Mouse (Mus musculus) erythroblast, adult 5-6 weeks (primary cell): Measurements from ENCODE around the gene Nob1. TPM values are rescaled to one million over a fixed set of nuclear protein-coding genes. Genes with fewer than 3 reads are reported as not detected.

ENCODE experiments used
- ATAC-seq: replicated peaks from 2 replicates; pipeline ENCODE4 v1.8.0; 2016; ENCODE audit warnings: moderate number of reproducible peaks, mild to moderate bottlenecking, moderate TSS enrichment, inconsistent platforms; ENCODE audit not compliant: poor library complexity, low FRiP score, severe bottlenecking
- total RNA-seq, 2 experiments: library from RNA; stranded (forward) in 1 of 2; stranded (reverse) in 1 of 2; fragments of 150-400 nt in 1 of 2; fragments of 200-764, 138-1000 nt in 1 of 2; gene quantifications; 2 replicates each; pipeline versions ENCODE4 v1.2.3 to v1.2.4; 2015 to 2017; ENCODE audit warnings: low replicate concordance in 2 of 2

The Nob1 gene
- total RNA-seq, 2 experiments from 2014 or later, result 2.0 to 6.5 TPM

DNA sequence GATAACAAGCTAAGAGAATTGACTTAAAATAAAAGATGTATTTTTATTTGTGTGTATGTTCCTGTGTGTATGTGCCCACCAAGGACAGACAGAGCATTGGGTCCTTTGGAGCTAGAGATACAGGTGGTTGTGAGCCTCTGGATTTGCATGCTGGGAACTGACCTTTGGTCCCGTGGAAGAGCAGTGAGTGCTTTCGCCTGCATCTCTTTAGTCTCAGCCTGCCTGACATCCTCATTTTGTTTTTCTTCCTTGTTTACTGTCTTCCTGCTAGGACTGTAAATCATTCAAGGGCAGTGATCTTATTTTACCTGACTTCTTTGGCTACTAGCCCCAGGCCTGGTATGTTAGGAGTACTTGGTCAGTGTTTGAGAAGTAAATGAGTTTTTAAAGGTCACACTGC, 12.9 kb upstream of the Nob1 start:
- ATAC-seq, result peak; percentile 11; the same call in 1 of the 2 replicates

GRCm38 (mm10) chr8:107436841-107437421, 12.1 kb upstream of the Nob1 start:
- ATAC-seq, result peak; percentile 84

GRCm38 (mm10) chr8:107435962-107436831, 11.3 kb upstream of the Nob1 start, which contains the start of gene Wwp2:
TSS of gene Wwp2 (plus strand) at chr8:107436365.
- peak; percentile 67 for ATAC-seq

DNA sequence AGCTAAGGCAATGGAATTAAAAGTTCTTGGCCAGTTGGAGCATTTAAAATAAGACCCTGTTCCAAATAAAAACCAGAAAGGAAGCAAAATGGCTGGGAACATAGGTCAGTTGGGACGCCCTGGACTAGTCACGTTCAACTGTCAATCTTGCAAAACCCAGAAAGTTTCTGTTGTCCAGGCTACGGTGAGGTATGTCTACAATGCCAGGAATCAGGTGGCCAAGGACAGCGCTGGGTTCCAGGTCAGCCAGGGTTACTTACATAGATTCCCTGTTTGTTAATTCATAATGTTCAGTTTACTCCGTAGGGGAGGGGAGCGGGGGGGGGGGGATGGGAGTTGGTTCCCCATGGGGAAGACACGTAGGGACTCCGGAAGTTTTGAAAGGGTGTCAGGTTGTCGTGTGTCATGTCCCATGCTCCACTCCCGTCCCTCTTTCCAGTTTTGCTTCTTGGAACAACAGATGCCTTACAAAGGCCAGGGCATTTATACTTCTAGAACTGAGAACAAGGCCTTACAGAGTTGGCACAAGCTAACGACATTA, 10.6 kb upstream of the Nob1 start:
- ATAC-seq, result no peak

- no peak for ATAC-seq
These were observed 6.0 kb upstream of the Nob1 start for GRCm38 (mm10) chr8:107430821-107431220.

GRCm38 (mm10) chr8:107425230-107425597, 363 bp upstream of the Nob1 start:
- ATAC-seq, result no peak

GRCm38 (mm10) chr8:107424176-107424575, 675 bp downstream of the Nob1 start:
- peak; percentile 26 for ATAC-seq

DNA sequence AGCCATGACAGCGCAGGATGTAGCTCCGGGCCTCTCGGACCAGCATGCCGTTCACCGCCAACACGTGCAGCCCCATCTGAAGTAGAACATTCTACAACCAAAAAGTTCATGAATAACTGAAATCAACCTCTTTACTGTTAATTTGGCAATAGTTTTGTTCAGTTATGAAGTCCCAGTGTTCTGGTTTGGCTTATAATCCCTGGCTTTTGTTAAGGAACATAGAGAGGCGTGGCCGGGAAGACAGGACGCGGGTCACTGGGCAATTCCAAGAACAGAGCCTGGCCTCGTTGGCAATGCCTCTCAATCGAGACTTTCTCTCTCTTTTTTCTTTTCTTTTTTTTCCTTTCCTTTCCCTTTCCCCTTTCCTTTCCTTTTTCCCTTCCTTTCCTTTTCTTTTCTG, 7.8 kb downstream of the Nob1 start:
- ATAC-seq, result no peak

- no peak for ATAC-seq
These were observed 11.0 kb downstream of the Nob1 start for GRCm38 (mm10) chr8:107413881-107414280.

GRCm38 (mm10) chr8:107412552-107412951, 12.3 kb downstream of the Nob1 start:
- no peak for ATAC-seq

DNA sequence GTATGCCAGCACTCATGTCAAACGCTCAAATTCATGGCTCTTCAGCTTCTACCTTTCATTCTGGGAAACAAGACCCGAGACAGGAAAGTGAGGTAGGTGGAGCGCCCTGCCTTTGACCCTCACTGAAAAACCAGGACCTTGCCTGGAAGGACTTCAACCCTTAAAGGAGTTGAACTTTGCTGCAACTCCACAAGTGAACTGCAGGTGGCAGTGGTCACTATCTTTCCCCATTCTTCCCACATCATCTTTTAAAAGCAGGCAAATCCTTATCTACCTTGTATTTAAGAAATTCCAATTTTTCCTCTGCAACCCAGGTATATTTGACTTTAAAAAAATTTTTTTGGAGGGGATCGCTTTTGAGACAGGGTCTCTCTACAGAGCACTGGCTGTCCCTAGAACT, 13.5 kb downstream of the Nob1 start:
- ATAC-seq, result peak; percentile 86

DNA sequence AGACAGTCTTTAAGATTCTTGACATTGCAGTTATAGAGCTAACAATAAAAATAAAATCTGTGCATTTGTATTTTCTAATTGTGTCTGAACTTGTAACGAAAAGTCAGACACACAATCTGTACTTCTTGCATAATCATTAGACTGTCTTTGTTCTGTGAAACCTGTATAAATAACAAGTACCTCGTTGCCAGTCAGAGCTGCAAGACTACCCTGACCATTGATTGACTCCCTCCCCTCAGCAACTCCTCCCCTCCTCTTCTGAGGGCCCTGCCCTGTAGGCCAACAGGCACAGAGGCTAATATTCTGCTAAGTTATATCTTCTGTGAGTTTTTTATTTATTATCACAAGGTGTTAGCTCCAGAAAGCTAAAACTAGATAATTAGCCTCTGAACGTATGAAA, 18.9 kb downstream of the Nob1 start:
- ATAC-seq, result no peak

DNA sequence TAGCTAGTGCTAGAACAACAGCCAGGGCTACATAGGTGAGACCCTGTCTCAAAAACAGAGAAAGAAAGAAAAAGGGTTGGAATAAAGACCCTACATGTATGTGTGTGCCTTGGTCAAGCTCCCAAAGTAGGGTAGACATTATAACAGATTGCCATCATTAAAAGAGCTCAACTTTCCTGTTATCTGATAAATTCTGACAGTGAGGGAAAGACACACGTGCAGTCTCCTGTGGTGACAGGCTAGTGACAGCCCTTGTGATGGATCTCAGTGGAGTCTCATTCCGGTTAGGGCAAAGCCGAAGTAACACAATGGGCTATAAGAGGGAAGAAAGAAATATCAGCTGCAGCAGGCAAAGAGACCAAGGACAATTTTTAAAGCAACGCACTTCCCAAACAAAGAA, 20.8 kb downstream of the Nob1 start:
- ATAC-seq, result no peak

DNA sequence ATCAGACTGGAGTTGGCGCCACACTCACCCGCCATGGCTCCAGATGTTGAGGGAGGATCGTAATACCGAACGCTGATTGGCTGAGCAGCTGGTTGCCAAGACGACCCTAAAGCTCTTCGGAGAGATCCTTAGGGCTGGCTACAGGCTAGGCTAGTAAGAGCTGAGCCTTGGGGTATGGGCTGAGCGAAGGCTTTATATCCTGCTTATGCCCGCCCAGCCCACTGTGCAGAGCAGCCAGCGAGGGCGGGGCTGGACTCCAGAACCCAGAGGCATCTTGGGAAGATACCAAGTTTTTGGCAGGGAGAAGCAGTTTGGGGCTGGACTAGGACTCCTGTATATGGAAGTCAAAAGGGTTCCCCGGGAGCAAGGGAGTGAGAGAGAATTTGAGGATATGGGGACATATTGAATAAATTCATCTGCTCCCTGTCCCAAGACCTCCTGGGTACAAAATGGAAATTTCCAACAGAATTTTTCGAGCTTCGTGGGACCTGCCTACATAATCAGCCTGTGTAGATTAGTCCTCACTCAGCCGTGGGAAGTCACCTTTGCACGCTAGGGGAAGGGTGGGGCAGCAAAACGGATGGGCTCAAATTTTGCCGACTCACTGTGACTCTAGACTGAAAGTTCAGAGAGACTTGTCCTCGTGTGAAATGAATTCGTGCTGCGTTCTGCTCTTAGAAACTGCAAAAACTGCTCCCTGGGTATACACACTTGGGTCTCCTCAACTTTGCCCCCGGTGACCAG, 21.6 kb downstream of the Nob1 start, which contains the start of gene Nqo1:
Gene Nqo1 (minus strand): TSS at position 169 of the 744 bp plus-strand sequence.
- peak; percentile 90 for ATAC-seq

GRCm38 (mm10) chr8:107401866-107402265, 23.0 kb downstream of the Nob1 start:
- no peak for ATAC-seq

GRCm38 (mm10) chr8:107399495-107399894, 25.4 kb downstream of the Nob1 start:
- ATAC-seq, result no peak

- no peak for ATAC-seq
These were observed 27.2 kb downstream of the Nob1 start for GRCm38 (mm10) chr8:107397665-107398064.

GRCm38 (mm10) chr8:107396106-107396670, 28.7 kb downstream of the Nob1 start:
- ATAC-seq, result no peak

DNA sequence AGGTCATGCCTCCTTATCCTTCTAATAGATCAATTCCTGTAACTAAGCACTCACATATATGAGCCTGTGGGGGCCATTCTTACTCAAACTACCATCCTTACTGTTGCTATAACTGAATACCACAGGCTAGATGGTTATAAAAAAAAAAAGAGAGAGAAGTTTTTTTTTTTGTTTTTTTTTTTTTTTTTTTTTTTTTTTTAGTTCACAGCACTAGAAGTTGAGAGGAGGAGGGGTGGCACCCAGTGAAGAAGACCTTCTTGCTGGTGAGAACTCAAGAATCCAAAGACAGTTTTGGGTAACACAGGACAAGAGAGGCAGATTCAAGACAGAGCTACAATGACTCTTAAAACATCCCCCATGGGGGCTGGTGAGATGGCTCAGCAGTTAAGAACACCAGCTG, 29.5 kb downstream of the Nob1 start:
- ATAC-seq, result no peak

DNA sequence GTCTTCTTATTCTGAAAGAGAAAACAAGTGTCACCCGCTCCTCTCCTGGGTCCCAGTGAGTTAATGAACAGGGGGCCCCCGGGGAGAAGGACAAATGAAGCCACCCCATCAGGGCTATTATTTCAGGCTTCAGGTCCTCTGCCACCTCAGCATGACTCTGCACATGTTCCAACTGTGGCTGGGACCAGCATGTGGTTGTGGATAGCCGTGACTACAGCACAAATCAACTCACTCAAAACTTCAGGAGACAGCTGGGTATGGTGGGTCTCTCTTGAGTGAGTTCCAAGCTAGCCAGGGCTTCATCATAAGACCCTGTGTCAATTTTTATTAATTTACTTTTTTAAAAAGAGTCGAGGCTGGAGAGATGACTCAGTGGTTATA, 33.7 kb downstream of the Nob1 start:
- ATAC-seq, result no peak
